Mouse (Mus musculus) 3T3-L1 (cell line): ENCODE data around the gene Prph2.

ENCODE experiments used
- DNase-seq: peaks from one replicate; pipeline ENCODE4 v3.0.0-alpha.2; 2015; ENCODE audit warnings: low read depth, low spot score

The Prph2 gene

DNA sequence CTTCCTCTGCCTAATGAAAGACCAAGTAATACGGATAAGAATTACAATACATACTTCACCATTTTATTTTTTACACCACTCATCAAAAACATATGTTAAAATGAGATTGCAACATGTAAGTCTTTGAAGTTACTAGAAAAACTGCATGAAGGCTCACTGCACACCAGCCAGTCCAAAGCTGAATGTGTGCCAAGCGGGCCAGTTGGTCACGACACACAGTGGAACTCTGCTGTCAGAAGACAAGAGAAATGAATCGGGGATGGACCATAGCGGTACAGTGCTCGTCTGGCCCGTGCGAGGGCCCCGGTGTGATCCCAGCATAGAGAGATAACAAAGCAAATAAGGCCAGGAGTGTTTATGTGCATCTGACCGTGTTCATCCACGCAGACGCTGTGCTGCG is 52.9 kb downstream of the Prph2 start:
- DNase-seq: no peak

DNA sequence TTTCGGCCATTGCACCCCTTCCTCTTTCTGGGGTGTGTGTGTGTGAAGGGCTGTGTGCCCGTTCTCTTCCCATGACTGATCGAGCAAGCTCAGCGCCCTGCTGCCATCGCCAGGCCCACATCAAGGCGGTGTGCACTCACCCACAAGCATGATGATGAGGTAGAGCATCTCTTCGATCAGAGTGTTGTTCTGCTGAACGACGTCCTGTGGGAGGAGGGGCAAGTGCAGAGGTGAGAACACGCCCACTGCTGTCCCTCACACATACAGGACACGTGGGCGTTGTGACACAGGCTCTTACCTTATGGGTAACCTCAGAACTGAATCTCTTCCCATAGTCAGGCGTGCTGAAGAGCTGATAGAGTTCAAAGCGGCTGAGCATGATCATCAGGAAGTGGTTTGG is 56.6 kb downstream of the Prph2 start:
- no peak for DNase-seq

DNA sequence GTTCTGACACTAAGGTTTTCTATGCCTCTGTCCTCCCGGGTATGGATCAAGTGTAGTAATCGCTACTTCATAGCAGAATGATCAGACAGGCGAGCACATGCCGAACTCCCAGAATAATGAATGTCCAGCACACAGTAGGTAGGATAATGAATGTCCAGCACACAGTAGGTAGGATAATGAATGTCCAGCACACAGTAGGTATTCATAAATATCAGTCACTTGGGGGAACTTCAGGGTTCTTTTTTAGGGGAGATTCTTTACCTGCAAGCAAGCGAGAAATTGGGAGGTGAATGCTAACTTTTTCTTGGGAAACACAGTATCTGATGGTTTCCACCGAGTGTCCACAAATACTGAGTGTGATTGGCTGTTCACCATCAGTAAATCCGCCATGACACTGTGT is 62.3 kb downstream of the Prph2 start:
- no peak for DNase-seq
